Mouse (Mus musculus) thymus, postnatal 25 days (tissue): ENCODE measurements at regions not wholly inside any gene's neighbourhood (a gene's known extent, or its start where the extent isn't known, plus 50 kb on each side); places are given as distances from the start of the nearest gene placed in this dataset.

Source experiments
- DNase-seq: peaks from one replicate; pipeline ENCODE4 v3.0.0; 2022

DNA sequence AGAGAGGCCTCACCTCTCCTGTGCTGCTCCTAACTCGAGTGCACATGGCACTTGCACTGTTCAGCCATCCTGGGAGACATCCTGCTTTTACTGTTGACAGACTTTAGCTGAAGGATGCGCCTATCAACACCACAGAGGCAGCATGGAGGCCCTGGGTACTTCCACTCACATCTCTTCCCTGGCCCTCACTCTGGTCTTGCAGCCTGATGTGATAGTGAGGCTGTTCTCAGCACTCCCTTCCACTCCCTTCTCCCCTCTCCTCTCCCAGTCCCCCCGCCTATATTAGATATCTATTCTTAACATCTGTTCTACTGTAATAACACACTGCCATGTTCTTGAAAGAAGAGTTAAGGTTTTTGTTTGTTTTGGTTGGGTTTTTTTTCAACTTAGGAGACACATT is 50.2 kb upstream of the Bod1 start:
- no peak for DNase-seq

- DNase-seq, result no peak
These were observed 52.8 kb upstream of the Bod1 start for GRCm38 (mm10) chr11:31724506-31724905.

- DNase-seq, result no peak
These were observed 54.4 kb upstream of the Bod1 start for GRCm38 (mm10) chr11:31725936-31726647.

- no peak for DNase-seq
These were observed 55.6 kb upstream of the Bod1 start for GRCm38 (mm10) chr11:31727289-31727688.

- no peak for DNase-seq
These were observed 58.0 kb upstream of the Bod1 start for GRCm38 (mm10) chr11:31729728-31730127.

DNA sequence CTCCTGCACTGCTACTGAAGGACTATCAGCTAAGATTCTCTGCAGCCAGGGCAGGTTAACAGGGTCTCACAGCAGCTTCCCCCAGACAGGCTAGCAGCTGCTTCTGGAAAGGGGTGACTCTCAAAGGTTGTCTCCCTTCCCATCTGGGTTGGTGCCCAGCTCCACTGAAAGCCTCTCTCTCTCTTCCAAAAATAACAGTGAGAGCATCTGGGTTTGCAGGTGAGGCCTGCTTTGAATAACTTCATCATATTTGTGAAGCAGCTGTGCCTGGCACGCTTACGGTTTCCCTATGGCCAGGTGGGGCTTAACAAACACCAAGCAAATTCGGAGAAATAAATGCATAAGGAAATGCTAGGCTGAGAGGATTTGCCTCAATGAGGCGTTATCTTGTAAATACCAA is 58.5 kb upstream of the Bod1 start:
- DNase-seq, result no peak

GRCm38 (mm10) chr11:31730680-31731079 is 59.0 kb upstream of the Bod1 start:
- DNase-seq, result no peak

GRCm38 (mm10) chr11:31731459-31731858 is 59.8 kb upstream of the Bod1 start:
- DNase-seq, result no peak

DNA sequence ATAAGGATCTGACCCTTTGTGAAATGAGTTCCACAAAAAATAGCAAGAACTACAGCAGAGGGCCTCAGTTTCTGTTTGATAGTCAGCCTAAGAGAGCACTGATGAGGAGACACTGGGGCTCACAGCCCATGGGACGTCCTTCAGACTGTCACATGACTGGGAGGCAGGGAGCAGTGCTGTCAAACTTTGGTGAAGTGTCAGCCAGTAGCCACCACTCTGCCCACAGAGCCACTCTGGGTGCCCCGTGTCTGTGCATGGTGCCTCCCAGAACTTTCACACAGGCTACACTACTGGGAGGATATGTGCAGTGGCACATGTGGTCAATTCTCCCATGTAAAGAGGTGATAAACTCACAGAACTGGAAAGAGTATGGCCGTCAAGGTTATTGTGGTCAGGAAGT is 60.7 kb upstream of the Bod1 start:
- DNase-seq, result no peak

DNA sequence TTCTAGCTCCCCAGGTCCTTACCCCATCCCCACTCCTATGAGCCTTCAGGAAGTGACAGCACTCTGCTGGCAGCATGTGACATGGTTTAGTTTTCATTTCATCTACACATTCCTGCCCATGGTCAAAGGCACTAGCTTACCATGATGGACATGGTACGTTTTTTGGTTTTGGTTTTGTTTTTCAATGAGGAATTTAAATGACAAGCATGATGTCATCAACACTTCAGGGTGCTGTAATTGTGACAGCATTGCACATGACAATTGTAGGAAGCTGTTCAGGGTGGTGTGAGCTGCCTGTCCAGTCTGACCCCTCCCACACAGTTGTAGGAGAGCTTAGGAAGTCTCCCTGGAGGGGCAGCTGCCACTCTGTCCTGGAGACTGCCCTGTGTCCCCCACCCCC is 61.3 kb upstream of the Bod1 start:
- DNase-seq, result no peak

GRCm38 (mm10) chr11:31734091-31734490 is 62.4 kb upstream of the Bod1 start:
- no peak for DNase-seq

DNA sequence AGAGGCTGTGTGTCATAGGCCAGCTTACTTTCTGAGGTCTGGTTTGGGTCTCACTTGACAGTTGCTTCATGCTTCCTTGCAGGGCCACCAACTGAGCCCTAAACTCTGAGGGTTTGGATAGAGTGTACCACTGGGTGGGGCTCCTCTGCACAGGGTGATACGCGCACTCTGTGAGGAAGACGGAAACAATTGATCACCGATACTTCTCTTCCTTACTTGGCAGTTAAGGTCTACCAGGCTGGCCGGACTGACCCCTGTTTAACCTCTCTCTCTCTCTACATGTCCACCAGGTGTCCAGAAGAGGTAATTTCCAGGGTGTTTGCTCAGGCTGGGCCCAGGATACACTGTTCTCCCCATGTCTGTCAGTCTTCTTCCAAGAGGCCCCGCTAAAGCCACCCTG is 63.6 kb upstream of the Bod1 start:
- DNase-seq, result no peak

- no peak for DNase-seq
These were observed 64.4 kb upstream of the Bod1 start for GRCm38 (mm10) chr11:31736086-31736485.

DNA sequence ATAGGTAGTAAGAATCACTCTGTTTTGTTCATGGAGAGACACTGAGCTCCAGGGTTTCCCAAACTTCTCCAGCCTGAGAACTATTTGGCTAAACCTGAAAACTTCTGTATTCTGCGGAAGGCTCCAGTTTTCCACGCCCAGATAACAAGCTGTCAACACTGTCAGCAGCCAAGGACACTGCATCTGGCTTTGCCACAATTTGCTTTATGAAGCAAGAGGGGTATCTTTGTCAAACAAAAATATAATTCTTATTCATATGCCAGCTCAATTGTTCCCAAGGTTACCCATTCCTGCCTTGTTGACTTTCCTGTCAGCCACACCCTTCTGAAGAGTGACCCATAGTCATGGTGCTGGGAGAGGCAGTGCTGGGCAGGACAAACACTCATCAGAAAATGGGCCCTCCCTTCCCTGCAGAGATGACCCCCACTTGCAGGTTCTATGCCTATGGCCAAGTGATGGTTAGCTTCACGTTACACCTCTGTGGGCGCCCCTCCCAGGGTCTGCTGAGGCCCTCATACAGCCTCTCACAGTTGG is 64.9 kb upstream of the Bod1 start:
- DNase-seq, result no peak

GRCm38 (mm10) chr11:31738148-31739021 is 66.7 kb upstream of the Bod1 start:
- DNase-seq, result no peak

DNA sequence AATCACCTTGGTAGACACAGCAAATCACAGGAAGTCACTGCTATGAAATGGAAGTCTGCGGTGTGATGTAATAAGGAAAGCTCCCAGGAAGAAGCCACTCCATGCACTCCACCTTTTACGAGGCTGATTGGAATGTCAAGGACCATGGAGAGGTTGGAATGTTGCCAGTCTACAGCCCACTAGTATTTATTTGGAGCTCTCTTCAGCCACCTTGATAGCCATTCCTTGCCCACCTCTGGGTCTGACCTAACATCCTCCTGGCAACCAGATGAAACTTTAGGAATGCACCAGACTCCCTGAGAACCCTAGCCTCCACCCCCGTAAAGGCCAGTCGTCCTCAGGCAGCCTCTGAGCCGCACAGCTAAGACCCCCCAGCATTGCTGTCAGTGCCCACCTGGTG is 68.7 kb upstream of the Bod1 start:
- DNase-seq, result no peak

- no peak for DNase-seq
These were observed 70.5 kb upstream of the Bod1 start for GRCm38 (mm10) chr11:31742160-31742559.

DNA sequence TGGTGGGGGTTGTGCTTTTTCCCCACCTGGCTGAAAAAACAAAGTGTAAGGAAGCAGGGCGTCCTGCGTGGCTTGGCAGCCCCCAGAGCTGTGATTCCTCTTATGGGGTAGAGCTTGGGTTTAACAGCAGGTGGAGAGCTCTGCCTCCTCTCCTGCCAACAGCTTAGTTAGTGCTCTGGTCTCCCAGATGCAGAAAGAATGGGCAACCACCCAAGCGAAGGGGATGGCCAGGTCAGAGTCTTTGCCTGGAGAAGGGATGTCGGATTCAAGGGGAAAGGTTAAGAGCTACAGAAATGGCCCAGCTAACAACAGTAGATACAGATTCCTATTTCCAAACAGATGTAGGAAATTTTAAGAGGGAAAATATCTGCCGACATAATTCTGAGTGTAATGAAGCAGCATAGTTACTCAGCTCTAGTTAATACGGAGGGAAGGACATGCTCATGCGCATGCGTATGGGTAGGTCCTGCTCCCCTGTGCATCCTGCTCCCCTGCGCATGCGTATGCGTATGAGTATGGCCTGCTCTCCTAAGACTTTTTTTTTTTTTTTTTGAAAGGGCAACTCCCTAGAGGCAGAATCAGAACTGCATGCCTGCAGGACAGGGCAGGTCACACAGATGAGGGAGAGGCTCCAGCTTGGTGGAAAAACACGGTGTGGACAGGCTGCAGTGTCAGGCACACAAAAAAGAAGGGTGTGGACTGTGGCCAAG is 72.5 kb upstream of the Bod1 start:
- no peak for DNase-seq

GRCm38 (mm10) chr11:31745028-31745865 is 73.6 kb upstream of the Bod1 start:
- no peak for DNase-seq

DNA sequence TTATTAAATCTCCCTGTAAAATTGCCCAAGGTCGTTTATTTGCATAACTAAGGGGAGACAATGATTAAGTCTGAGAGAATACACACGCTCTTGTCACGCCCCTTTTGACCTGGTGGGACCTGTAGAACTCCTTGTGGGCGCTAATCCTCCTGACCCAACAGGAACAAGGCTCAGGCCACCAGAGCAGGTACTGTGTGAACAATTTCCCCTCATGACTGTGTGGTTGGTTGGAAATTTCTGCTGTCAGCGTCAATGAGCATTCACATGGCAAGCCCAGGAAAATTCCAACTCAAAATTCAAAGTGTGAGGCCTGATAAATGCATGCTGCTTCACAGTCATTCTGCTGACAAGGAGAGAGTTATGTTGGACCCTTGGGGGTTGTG is 74.2 kb upstream of the Bod1 start:
- no peak for DNase-seq

DNA sequence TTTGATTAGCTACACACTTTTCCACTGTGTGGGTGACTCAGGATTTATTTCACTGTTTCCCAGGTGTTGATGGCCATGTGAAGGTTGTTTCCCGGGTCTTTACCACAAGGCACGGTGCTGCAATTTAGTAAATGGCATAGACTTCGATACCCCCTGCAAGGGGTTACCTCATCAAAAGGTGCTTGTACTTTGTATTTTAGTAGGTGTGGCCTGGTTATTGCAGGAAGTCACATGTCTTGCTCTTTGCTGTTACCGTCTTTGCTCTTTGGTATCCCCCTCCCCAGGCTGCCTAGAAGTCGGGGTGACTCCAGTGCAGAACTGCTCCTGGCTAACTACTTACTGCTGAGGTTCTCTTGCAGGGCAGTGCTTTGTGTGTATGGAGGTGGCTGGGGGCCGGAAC is 74.8 kb upstream of the Bod1 start:
- peak; percentile 19 for DNase-seq

DNA sequence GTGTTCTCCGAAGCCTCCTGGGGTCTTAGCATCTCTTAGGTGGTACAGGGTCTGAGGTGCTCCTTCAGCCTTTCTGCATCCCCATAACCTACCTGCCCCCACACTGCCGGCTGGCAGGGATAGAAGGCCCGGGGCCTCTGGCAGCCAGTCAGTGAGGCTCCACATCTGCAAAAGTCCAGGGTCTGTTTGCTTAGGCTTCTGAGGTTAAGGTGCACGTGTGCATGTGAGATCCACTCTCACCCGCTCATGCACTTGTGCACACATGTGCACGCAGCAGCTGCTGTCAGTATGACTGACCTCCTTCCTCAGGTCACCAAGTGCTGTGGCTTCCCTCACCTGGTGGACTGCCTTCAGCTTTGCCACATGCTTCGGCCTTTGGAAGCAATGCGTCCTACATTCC is 75.3 kb upstream of the Bod1 start:
- no peak for DNase-seq
